Mouse (Mus musculus): ENCODE data around the gene Cd44. TPM values are rescaled to one million over a fixed set of nuclear protein-coding genes. Genes with fewer than 3 reads are reported as not detected.
A peak's percentile ranks its signal among the peaks of the same experiment; 100 is the strongest.

The Cd44 gene
- total and polyA plus RNA-seq, 3 experiments = 102 to 153 (median 112) TPM

- Histone ChIP-seq H3K9me3 (replicated peaks; ENCODE audit: low read length) (no peaks in the 10 kb centered on the region), H3K4me1 (ENCODE audit: control insufficient read depth in 1 of 2, insufficient read depth in 2 of 2) (peaks cover 26 to 87% of the 10 kb centered on the region in 2 experiments), H3K4me3 (replicated peaks in 1 of 3; ENCODE audit: low read depth in 2 of 3, low read length in 2 of 3, poor library complexity in 1 of 3) (no peak overlapping the region), H3K79me2 (replicated peaks; ENCODE audit: control insufficient read depth, extremely low read depth, insufficient read depth, poor library complexity, severe bottlenecking) (peaks cover 85% of the 10 kb centered on the region), H3K9ac (ENCODE audit: insufficient read depth, low read depth) (peak overlapping the region; percentile 44), H3K36me3 (replicated peaks in 1 of 2; ENCODE audit: control insufficient read depth in 1 of 2, insufficient read depth in 1 of 2, low read length in 1 of 2) (peaks cover 25 to 67% of the 10 kb centered on the region in 2 experiments), H3K27me3 (replicated peaks) (no peaks in the 10 kb centered on the region), H3K27ac (ENCODE audit: insufficient read depth, low read depth) (peak overlapping the region; percentile 52), H3K4me2 (ENCODE audit: insufficient read depth, low read depth, poor library complexity, severe bottlenecking) (peak overlapping the region; percentile 63)
- peak; percentile 83 for DNase-seq (ENCODE audit: extremely low read depth)
- dilution Hi-C loops (cut with MboI; ENCODE audit: extremely low pct_ligation_motif_present, extremely low pct_unique_long_range_greater_than_20kb, low sequenced_read_pairs) (no loop called here), in situ Hi-C loops (cut with MboI; ENCODE audit: low pct_ligation_motif_present, low pct_unique_long_range_greater_than_20kb, low sequenced_read_pairs) (no loop called here)
- TF ChIP-seq ETS1 (conservative IDR thresholded peaks at IDR 0.05; ENCODE audit: low read depth, low read length) = peak; percentile 90
- TF ChIP-seq RAD21 (IDR thresholded peaks at IDR 0.05; ENCODE audit: low read depth, low read length) = no peak; the same call in 1 of the 2 replicates
- no peak for TF ChIP-seq RCOR1 (conservative IDR thresholded peaks at IDR 0.05; ENCODE audit: low read depth, low read length)
- peak; percentile 75 for TF ChIP-seq EP300 (IDR thresholded peaks at IDR 0.05; ENCODE audit: low read length)
- TF ChIP-seq TBP (conservative IDR thresholded peaks at IDR 0.05; ENCODE audit: low read depth, low read length) = no peak
- peak; percentile 95 for TF ChIP-seq MXI1 (IDR thresholded peaks at IDR 0.05; ENCODE audit: low read depth, low read length)
- TF ChIP-seq JUND (conservative IDR thresholded peaks at IDR 0.05; ENCODE audit: low read depth, low read length) = 0 out of 2 replicates have a peak, but pooled peaks have one; percentile 6
- TF ChIP-seq TCF12 (IDR thresholded peaks at IDR 0.05; ENCODE audit: low read depth, low read length) = peak; percentile 96
- TF ChIP-seq MAZ (IDR thresholded peaks at IDR 0.05; ENCODE audit: low read depth, low read length) = 0 out of 2 replicates have a peak, but pooled peaks have one; percentile 12
- TF ChIP-seq UBTF (IDR thresholded peaks at IDR 0.05; ENCODE audit: low read depth, low read length) = no peak
- peak; percentile 75 for TF ChIP-seq MAX (IDR thresholded peaks at IDR 0.05; ENCODE audit: low read length)
- 0 out of 2 replicates have a peak, but pooled peaks have one; percentile 13 for TF ChIP-seq MAFK (IDR thresholded peaks at IDR 0.05; ENCODE audit: insufficient replicate concordance, low read length)
- TF ChIP-seq POLR2A (IDR thresholded peaks at IDR 0.05; ENCODE audit: low read depth, low read length) = peak; percentile 30
- TF ChIP-seq ZNF384 (IDR thresholded peaks at IDR 0.05; ENCODE audit: low read depth, low read length) = peak; percentile 14
- TF ChIP-seq NRF1 (IDR thresholded peaks at IDR 0.05; ENCODE audit: low read depth, low read length) = no peak
- TF ChIP-seq SMC3 (IDR thresholded peaks at IDR 0.05; ENCODE audit: low read depth, low read length) = no peak; the same call in 1 of the 2 replicates
- TF ChIP-seq JUN (IDR thresholded peaks at IDR 0.05; ENCODE audit: insufficient read depth, low read depth, low read length) = no peak
- TF ChIP-seq CHD1 (IDR thresholded peaks at IDR 0.05; ENCODE audit: low read depth, low read length) = peak; percentile 66; the same call in 1 of the 2 replicates
- TF ChIP-seq CTCF (conservative IDR thresholded peaks at IDR 0.05 in 1 of 2, IDR thresholded peaks at IDR 0.05 in 1 of 2; ENCODE audit: low read depth in 2 of 2, low read length in 2 of 2) = no peak
- TF ChIP-seq USF1 (IDR thresholded peaks at IDR 0.05; ENCODE audit: low read depth, low read length) = no peak
- peak; percentile 76 for TF ChIP-seq BHLHE40 (IDR thresholded peaks at IDR 0.05; ENCODE audit: low read depth, low read length)
- peak; percentile 95 for TF ChIP-seq SIN3A (IDR thresholded peaks at IDR 0.05; ENCODE audit: low read length)
- TF ChIP-seq PAX5 (IDR thresholded peaks at IDR 0.05; ENCODE audit: low read length) = no peak
- TF ChIP-seq POLR2AphosphoS2 (IDR thresholded peaks at IDR 0.05; ENCODE audit: low read depth, low read length) = no peak
- TF ChIP-seq ZKSCAN1 (IDR thresholded peaks at IDR 0.05; ENCODE audit: borderline replicate concordance, low read depth, low read length) = no peak
- TF ChIP-seq ELF1 (IDR thresholded peaks at IDR 0.05; ENCODE audit: low read depth, low read length) = peak; percentile 64
- no peak for TF ChIP-seq USF2 (conservative IDR thresholded peaks at IDR 0.05; ENCODE audit: low read depth, low read length)
- TF ChIP-seq CHD2 (IDR thresholded peaks at IDR 0.05; ENCODE audit: low read length) = 0 out of 2 replicates have a peak, but pooled peaks have one; percentile 10
- TF ChIP-seq MEF2A (IDR thresholded peaks at IDR 0.05; ENCODE audit: borderline replicate concordance, low read depth, low read length) = peak; percentile 72; the same call in 1 of the 2 replicates
- TF ChIP-seq KAT2A (IDR thresholded peaks at IDR 0.05; ENCODE audit: insufficient replicate concordance, low read length) = no peak
- no peak for TF ChIP-seq NELFE (IDR thresholded peaks at IDR 0.05; ENCODE audit: low read depth, low read length)
- no peak for TF ChIP-seq HCFC1 (IDR thresholded peaks at IDR 0.05; ENCODE audit: low read depth, low read length)
- no peak for TF ChIP-seq ZC3H11A (IDR thresholded peaks at IDR 0.05; ENCODE audit: low read depth, low read length)
- peak; percentile 88 for TF ChIP-seq MYC (IDR thresholded peaks at IDR 0.05; ENCODE audit: low read depth, low read length)
- peak; percentile 69 for TF ChIP-seq IRF4 (IDR thresholded peaks at IDR 0.05; ENCODE audit: low read depth, low read length)
These were observed 33.9 kb downstream of the Cd44 start for GRCm38 (mm10) chr2:102867396-102868088.

All from CH12.LX (cell line).